Mouse (Mus musculus) testis, postnatal 10 days (tissue): ENCODE measurements around the gene Spaca4.
A peak's percentile ranks its signal among the peaks of the same experiment; 100 is the strongest.

Experiments used
- DNase-seq: peaks from one replicate; pipeline ENCODE4 v3.0.0; 2021; ENCODE audit warnings: low spot score

Spaca4 gene

GRCm38 (mm10) chr7:45725713-45726112 is at the start of gene Spaca4:
Spaca4 (minus strand) TSS chr7:45725813.
- peak; percentile 65 for DNase-seq

DNA sequence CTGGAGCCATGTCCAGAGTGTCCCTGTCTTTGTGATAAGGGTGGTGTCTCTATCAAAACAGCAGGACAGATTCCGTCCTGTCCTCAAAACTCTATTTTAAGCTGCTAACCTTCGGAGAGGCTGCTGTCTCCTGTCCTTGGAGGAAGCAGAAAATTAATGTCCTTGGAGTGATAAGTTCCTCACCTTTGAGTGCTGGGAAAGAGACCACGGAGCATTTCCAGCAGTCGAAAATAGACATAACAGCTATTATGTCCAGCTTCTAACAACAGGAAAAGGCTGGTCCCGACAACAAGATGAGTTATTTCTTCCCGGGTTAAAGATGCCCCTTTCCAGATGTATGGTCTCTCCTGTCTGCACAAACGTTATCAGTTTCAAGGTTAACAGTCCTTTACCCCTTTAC is 49.6 kb upstream of the Spaca4 start:
- no peak for DNase-seq

GRCm38 (mm10) chr7:45771101-45771500 is 45.5 kb upstream of the Spaca4 start:
- DNase-seq = no peak

- no peak for DNase-seq
Measured at GRCm38 (mm10) chr7:45770427-45771082, 44.9 kb upstream of the Spaca4 start.

DNA sequence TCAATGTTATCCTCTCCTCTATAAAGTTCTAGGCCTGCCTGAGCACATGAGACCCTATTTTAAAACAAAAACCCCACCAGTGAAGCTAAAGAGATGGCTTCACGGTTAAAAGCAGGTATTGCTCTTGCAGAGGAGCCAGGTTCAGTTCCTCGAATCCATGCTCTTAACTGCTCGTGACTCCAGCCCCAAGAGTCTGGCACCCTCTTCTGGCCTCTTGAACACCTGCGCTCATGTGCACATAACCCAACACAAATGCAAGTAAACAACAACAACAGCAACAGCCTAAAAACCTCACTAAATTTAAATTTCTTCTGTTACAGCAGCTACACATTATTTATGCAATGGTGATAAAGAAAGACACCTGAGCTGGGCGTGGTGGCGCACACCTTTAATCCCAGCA is 41.9 kb upstream of the Spaca4 start:
- DNase-seq = no peak

GRCm38 (mm10) chr7:45766764-45767163 is 41.2 kb upstream of the Spaca4 start:
- no peak for DNase-seq

DNA sequence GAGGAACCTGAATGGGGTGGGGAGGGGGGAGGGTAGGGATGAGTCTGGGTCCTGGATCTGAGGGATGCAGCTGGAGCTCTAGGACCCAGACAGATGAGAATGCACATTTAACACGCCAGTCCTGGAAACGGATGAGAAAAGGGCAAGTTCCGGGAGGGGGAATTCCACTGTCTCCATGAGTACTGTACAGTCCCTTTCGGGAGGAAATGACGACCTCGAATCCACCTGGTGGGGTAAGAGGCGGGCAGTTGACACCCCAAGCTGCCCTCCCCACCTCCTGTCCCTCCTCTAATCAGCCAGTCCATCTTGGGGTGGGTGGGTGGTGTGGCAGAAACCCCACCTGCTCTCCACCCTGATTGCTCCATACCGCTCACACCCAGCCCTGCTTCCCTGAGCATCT is 40.4 kb upstream of the Spaca4 start:
- no peak for DNase-seq

DNA sequence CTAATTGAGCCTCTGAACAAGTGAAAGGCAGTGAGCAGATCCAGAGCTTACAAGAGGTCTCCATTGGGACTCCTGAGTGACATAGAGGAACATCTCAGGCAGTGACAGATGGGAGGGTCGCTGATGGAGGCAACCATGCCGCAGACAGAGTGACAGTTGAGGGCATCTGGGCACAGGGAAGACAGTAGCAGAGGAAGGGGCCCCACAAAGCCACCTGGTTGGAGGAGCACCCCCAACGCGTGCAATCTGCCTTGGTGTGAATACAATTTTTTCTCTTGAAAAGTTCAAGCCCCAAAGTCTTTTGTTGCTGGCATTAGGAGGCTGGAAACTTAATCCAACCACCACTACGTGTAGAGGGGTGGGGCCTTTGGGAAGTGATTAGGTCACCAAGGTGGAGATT is 34.5 kb upstream of the Spaca4 start:
- DNase-seq = no peak

DNA sequence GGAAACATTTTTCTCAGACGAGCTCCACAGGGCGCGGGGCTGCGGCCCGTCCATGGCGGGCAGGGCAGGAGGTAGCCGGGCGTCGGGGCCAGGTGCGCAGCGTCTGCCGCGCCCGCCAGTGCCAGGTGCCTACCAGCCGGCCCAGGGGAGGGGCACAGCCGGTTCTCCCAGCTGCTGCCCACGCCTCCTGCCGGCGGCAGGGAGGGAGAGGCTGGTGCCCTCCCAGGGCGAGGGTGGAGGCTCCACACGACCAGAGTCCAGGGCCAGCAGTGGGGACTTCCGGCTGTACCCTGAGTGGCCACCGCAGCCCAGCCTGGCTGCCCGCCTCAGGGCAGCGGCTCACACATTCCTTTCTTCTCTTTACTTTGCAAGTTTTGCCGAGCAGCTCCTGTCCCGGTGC is 33.8 kb upstream of the Spaca4 start:
- no peak for DNase-seq

DNA sequence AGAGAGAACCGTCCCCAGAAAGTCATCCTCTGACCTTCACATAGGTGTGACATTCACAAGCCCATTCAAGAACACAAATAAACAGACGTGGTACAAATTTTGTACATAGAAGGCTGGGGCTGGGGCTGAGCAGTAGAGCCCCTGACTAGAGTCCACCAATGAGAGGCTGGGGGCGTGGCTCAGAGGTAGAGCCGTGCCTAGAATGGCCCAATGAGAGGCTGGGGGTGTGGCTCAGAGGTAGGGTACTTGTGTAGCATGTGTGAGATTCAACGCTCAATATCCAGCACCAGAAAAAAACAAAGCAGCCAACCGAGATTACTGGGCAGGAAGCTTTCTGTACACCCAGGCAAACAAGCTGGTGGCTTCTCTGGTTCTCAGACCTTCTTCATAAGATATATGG is 30.1 kb upstream of the Spaca4 start:
- DNase-seq = no peak

- no peak for DNase-seq
Measured at GRCm38 (mm10) chr7:45750162-45750561, 24.5 kb upstream of the Spaca4 start.

GRCm38 (mm10) chr7:45749401-45749800 is 23.8 kb upstream of the Spaca4 start:
- no peak for DNase-seq

- DNase-seq = no peak
Measured at GRCm38 (mm10) chr7:45748110-45748509, 22.5 kb upstream of the Spaca4 start.

GRCm38 (mm10) chr7:45747450-45747849 is 21.8 kb upstream of the Spaca4 start:
- DNase-seq = no peak

DNA sequence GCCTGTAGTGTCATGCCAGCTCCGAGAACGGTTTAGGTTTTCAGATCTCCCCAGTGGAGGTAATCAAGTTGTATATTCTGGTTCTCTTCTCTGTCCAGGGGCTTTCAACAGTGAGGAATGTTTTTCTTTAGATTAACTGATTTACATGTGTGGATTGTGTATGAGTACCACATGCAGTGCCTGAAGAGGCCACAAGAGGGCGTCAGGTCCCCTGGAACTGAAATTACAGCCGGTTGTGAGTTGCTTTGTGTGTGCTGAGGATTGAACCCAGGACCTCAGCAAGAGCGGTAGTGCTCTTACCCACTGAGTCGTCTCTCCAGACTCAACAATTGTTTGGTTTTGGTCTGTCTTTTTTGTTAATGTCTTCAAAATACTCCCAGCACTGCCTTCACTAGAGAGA is 20.9 kb upstream of the Spaca4 start:
- no peak for DNase-seq

- peak; percentile 93 for DNase-seq
Measured at GRCm38 (mm10) chr7:45744387-45744786, 18.8 kb upstream of the Spaca4 start.

GRCm38 (mm10) chr7:45742338-45742737 is 16.7 kb upstream of the Spaca4 start:
- DNase-seq = no peak

- DNase-seq = no peak
Measured at GRCm38 (mm10) chr7:45741777-45742176, 16.2 kb upstream of the Spaca4 start.

DNA sequence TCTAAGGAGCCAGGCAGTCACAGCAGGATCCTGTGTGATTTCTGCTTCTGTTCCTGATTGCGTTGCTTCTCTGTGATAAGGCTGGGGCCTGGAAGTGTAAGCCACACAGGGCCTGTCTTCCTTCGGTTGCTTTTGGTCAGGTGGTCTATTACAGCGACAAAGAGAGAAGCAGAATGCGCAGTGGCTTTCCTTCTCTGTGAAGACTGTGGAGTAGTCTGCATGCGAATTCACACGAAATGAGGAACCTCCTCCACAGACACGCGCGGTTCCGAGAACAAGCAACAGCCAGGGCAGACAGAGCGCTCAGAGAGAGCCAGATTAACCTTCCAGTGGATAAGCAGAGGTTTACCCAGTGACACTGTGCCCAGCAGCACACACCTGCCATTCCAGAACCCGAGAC is 15.7 kb upstream of the Spaca4 start:
- DNase-seq = no peak

- no peak for DNase-seq
Measured at GRCm38 (mm10) chr7:45739820-45740219, 14.2 kb upstream of the Spaca4 start.

DNA sequence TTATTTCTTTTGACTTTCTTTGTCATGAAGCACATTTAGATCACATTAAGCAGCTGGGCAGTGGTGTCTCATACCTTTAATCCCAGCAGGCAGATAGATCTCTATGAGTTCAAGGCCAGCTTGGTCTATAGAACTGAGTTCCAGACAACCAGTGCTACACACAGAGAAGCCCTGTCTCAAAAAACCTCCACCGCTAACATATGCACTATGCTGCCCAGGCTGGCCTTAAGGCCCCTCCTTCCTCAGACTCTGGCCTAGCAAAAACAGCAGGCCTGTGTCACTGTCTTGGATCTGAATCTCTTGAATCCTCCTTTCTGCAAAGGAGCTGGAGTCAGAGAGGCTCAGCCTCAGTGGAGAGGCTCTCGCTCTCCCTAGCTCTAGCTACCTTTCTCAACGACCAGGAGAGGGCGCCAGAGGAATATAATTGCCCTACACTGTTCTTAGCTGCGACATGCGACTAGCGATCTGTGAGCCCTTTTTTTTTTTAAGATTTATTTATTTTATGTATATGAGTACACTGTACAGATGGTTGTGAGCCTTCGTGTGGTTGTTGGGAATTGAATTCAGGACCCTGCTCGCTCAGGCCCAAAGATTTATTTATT is 13.7 kb upstream of the Spaca4 start:
- DNase-seq = peak; percentile 91

DNA sequence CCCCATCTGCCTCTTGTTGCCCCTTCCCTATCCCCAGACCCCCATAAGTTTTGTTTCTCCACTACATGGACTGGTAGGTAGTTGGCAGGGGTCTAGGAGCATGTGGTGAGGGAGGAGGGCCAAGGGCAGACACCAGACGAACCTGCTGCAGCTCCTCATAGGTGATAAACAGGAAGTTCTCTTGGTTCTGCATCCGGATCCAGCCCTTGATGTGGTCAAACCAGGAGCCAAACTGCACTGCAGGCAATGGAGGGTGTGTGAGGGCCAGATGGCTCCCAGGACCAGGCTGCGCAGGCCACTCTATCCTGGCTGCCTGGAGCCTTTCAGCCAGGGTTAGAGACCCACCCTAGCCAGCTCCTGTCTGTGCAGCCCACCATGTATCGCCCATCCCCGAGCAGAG is 7.9 kb upstream of the Spaca4 start:
- DNase-seq = no peak

DNA sequence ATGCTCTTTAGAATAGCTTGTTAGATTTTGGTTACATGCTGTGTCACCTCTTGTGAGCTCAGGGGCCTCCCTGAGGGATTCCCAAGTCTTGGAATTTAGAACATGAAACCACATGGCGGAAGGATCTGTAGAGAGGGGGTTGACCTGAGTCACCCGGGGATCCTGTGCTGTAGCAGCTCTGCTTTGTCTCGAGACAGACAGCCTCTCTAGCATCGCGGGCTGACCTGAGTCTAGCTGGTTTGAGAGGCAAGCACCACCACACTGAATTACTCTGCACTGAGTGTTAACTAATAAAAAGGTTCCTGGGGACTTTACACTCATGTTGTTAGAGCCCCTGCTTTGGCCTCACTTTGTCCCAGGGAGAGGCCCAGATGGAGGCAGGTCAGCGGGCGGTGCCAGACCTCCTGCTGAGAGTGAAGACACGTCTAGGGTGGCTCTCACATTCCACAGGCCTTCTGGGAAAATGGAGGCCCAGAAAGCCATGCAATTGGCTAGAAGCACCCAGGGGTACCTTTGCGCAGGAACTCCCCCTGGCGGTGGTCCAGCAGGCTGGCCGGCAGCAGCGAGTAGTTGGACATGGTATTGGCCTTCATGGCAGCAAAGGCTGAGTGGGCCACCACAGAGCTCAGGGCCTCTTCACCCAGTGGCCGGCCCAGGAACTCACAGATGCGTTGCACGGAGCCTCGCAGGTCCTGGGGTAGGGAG is 5.3 kb upstream of the Spaca4 start:
- peak; percentile 76 for DNase-seq

GRCm38 (mm10) chr7:45727625-45728024 is 2.0 kb upstream of the Spaca4 start:
- DNase-seq = no peak
